Mouse (Mus musculus) cortical plate, adult 2 months (tissue): ENCODE measurements at regions not wholly inside any gene's neighbourhood (a gene's known extent, or its start where the extent isn't known, plus 50 kb on each side); places are given as distances from the start of the nearest gene placed in this dataset.

Source experiments
- H3K27ac ChIP-seq: fragments of 200-500 bp; 2 replicates; pipeline ENCODE4 v1.5.1; 2012; ENCODE audit warnings: low read length, control low read depth, inconsistent platforms; ENCODE audit not compliant: insufficient read depth
- H3K4me1 ChIP-seq: fragments of 200-500 bp; 2 replicates; pipeline ENCODE4 v1.6.1; 2011; ENCODE audit warnings: low read length; ENCODE audit not compliant: control insufficient read depth, insufficient read depth
- H3K4me3 ChIP-seq: fragments of 200-500 bp; 2 replicates; pipeline ENCODE4 v1.5.1; 2011; ENCODE audit warnings: mild to moderate bottlenecking, low read length, control low read depth; ENCODE audit not compliant: insufficient read depth
- CTCF ChIP-seq: fragments of 200-500 bp; IDR thresholded peaks from 2 replicates; pipeline ENCODE4 v1.5.1; 2011; ENCODE audit warnings: mild to moderate bottlenecking, control low read depth, low read length; ENCODE audit not compliant: insufficient read depth; ENCODE audit errors: extremely low read depth
- POLR2A ChIP-seq: fragments of 200-500 bp; IDR thresholded peaks from 2 replicates; pipeline ENCODE4 v1.6.1; 2011; ENCODE audit warnings: mild to moderate bottlenecking, low read length, control low read depth; ENCODE audit not compliant: insufficient read depth; ENCODE audit errors: extremely low read depth

GRCm38 (mm10) chr17:79282771-79283170 is 72.1 kb downstream of the Cdc42ep3 start:
- TF ChIP-seq POLR2A (no peak), CTCF (no peak)
- peaks cover 5% of the 10 kb centered on the region for H3K4me1 ChIP-seq
- no peak overlapping the region for H3K4me3 ChIP-seq
- H3K27ac ChIP-seq, result no peak overlapping the region

- TF ChIP-seq CTCF (no peak), POLR2A (no peak)
- Histone ChIP-seq H3K27ac (no peak overlapping the region), H3K4me3 (no peak overlapping the region), H3K4me1 (no peaks in the 10 kb centered on the region)
Observed at GRCm38 (mm10) chr17:79273551-79273950, 81.3 kb downstream of the Cdc42ep3 start.

GRCm38 (mm10) chr17:79259691-79260090 is 95.2 kb downstream of the Cdc42ep3 start:
- TF ChIP-seq POLR2A, result no peak
- TF ChIP-seq CTCF, result no peak
- Histone ChIP-seq H3K4me3 (no peak overlapping the region), H3K4me1 (no peaks in the 10 kb centered on the region), H3K27ac (no peak overlapping the region)

- Histone ChIP-seq H3K4me3 (no peak overlapping the region), H3K4me1 (no peaks in the 10 kb centered on the region), H3K27ac (no peak overlapping the region)
- TF ChIP-seq POLR2A, result no peak
- TF ChIP-seq CTCF, result no peak
Observed at GRCm38 (mm10) chr17:79246962-79247902, 107.7 kb downstream of the Cdc42ep3 start.

- H3K27ac ChIP-seq, result no peak overlapping the region
- TF ChIP-seq POLR2A (no peak), CTCF (no peak)
- no peak overlapping the region for H3K4me3 ChIP-seq
- no peaks in the 10 kb centered on the region for H3K4me1 ChIP-seq
Observed at GRCm38 (mm10) chr17:79244121-79244520, 110.8 kb downstream of the Cdc42ep3 start.

GRCm38 (mm10) chr17:79243426-79243825 is 111.5 kb downstream of the Cdc42ep3 start:
- TF ChIP-seq POLR2A (no peak), CTCF (no peak)

GRCm38 (mm10) chr17:79241489-79241888 is 113.4 kb downstream of the Cdc42ep3 start:
- H3K27ac ChIP-seq, result no peak overlapping the region
- no peaks in the 10 kb centered on the region for H3K4me1 ChIP-seq
- H3K4me3 ChIP-seq, result no peak overlapping the region
- TF ChIP-seq POLR2A (no peak), CTCF (no peak)

More at GRCm38 (mm10) chr17:79243426-79243825, 111.5 kb downstream of the Cdc42ep3 start:
- no peak overlapping the region for H3K4me3 ChIP-seq
- H3K4me1 ChIP-seq, result no peaks in the 10 kb centered on the region
- H3K27ac ChIP-seq, result no peak overlapping the region

GRCm38 (mm10) chr17:79236244-79236781 is 118.6 kb downstream of the Cdc42ep3 start:
- TF ChIP-seq POLR2A (no peak), CTCF (no peak)
- H3K4me1 ChIP-seq, result peaks cover 2% of the 10 kb centered on the region; the same call in 1 of the 2 replicates
- no peak overlapping the region for H3K27ac ChIP-seq
- H3K4me3 ChIP-seq, result no peak overlapping the region

GRCm38 (mm10) chr17:79230653-79231489 is 124.0 kb downstream of the Cdc42ep3 start:
- TF ChIP-seq CTCF (no peak), POLR2A (no peak)
- Histone ChIP-seq H3K4me3 (no peak overlapping the region), H3K4me1 (peaks cover 2% of the 10 kb centered on the region; the same call in 1 of the 2 replicates), H3K27ac (peak overlapping the region; percentile 76; the same call in 1 of the 2 replicates)

GRCm38 (mm10) chr17:79206563-79206962 is 148.3 kb downstream of the Cdc42ep3 start:
- no peak for TF ChIP-seq CTCF
- no peak for TF ChIP-seq POLR2A
- no peak overlapping the region for H3K27ac ChIP-seq

More at GRCm38 (mm10) chr17:79206563-79206962, 148.3 kb downstream of the Cdc42ep3 start:
- Histone ChIP-seq H3K4me1 (no peaks in the 10 kb centered on the region), H3K4me3 (no peak overlapping the region)
